8 mouse cellular contexts compared by ENCODE assay signal in the genomic region with DNA sequence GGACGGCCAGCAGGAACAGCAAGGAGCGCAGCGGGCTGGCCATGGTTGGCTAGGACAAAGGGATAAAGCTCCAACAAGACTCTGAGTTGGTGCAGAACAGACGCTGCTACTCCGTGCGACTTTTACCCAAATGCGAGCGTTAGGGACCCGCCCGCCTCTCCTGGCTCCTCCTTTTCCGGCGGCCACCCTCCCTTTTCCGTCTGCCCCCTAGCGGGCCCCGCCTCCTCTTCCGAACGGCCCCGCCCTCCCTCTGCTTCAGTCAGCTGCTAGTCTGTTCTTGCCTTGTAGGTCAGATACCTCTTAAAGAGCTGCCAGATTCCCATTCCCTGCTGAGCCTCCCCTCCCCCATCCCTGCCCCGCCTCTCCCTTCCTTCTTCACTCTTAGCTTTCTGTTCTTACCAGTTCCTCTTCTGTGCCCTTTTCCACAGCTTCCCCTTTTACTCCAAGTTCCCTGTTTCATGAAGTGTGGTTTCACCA. TPM values are rescaled to one million over a fixed set of nuclear protein-coding genes. Genes with fewer than 3 reads are reported as not detected.
DNase-seq lines count a peak whose midpoint lies in the region; ATAC-seq lines count a peak whose summit lies in the region.

A gene (minus strand): TSS at position 358 of the 477 bp plus-strand sequence.

- intact Hi-C loops in gastrocnemius, postnatal 14 days (cut with DNase I; ENCODE audit: low total_unique reads) = no loop called here
- intact Hi-C loops in left cerebral cortex, postnatal 10 days (cut with DNase I) = no loop called here

- peak; percentile 92 for DNase-seq in embryo, embryonic 10 days (ENCODE audit: low spot score)
- DNase-seq in gastrocnemius, postnatal 14 days = peak; percentile 96
- peak; percentile 92 to 98 for DNase-seq in left cerebral cortex, postnatal 10 days (ENCODE audit: extremely low spot score in 1 of 2, low spot score in 2 of 2)
- DNase-seq in right cerebral cortex, postnatal 25 days = peak; percentile 92
- DNase-seq in urinary bladder, postnatal 4 days (ENCODE audit: low spot score in 2 of 2) = peak; percentile 92 to 95

- peak; percentile 98 for ATAC-seq in activated CD4-positive, CD25-positive, alpha-beta regulatory T cell, adult 4 months
- peak; percentile 98 for ATAC-seq in inflammation-experienced regulatory T-cells, adult 6 months
- peak; percentile 97 for ATAC-seq in megakaryocyte-erythroid progenitor cell, adult 5-6 weeks (replicated peaks; ENCODE audit: low FRiP score, low TSS enrichment, poor library complexity, severe bottlenecking)

RNA-seq across cellular contexts. Expression of the gene that starts here (rescaled TPM):
- polyA plus RNA-seq in activated CD4-positive, CD25-positive, alpha-beta regulatory T cell, adult 4 months (2017; shearing (Covaris generic)) = 100 to 1,000 TPM; 167 to 192 TPM
- total RNA-seq in gastrocnemius, postnatal 14 days (2021) = 100 to 1,000 TPM; 488 to 506 TPM
- 100 to 1,000 TPM; 152 to 225 (median 175) TPM for polyA plus RNA-seq in inflammation-experienced regulatory T-cells, adult 6 months (2017; shearing (Covaris generic))
- 1,000 to 10,000 TPM; 1,743 to 1,747 TPM for total RNA-seq in left cerebral cortex, postnatal 10 days (2021)
- 63.1 and 74.4 TPM in 2 replicates for total RNA-seq in megakaryocyte-erythroid progenitor cell, adult 5-6 weeks (2014; fragmentation: Nextera tagmentation)
- total RNA-seq in megakaryocyte-erythroid progenitor cell, adult 5-6 weeks (2017) = 114 and 133 TPM in 2 replicates

Comparison
In these comparisons a context has a peak if more than half of its experiments do, and no peak if none do; other contexts are left out.
1. Peak in every context shown above with its lines: DNase-seq and ATAC-seq.